Comparison of ENCODE assay signal across 15 mouse cellular contexts in the genomic region with DNA sequence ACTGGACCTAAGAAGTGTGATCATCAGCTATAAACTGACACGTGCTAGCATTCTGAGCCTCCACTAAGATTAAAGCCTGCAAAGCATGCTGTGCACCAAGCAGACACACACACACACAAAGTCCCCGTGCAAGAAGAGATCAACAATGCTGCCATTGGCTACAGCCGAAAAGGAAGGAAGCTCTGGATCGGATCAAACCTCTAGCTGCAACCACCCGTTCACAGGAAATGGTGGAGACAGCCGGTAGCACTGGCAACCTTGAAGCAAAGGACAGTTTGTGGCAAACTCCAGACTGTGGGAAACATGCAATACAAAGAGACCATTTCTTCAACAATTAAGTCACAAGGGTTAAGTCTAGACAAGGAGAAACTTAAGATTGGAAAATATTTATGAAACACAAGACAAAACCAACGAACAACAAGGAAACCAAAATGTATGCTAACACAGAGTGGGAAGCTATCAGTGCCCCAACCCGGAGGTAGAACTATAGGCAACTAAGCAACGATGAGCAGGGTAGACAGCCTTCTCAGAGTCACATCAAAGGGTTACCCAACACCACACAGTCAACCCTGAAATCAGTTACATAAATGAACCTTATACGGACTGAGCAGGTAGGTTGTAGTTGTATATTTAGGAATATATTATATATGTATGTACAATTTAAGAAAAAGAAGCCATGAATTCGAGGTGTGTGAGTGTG. TPM values are rescaled to one million over a fixed set of nuclear protein-coding genes. Genes with fewer than 3 reads are reported as not detected.
DNase-seq lines count a peak whose midpoint lies in the region; ATAC-seq and TF ChIP-seq lines count a peak whose summit lies in the region.
"Had no signal": no experiment of that assay in that cellular context is flagged by ENCODE, and none has a peak within 500 bp of the region (broad histone marks: within the 10 kb centered on the region; RNA-seq: fewer than 3 reads in every experiment).

No protein-coding gene starts in this region.

- 55% methylated on average over 11 of the region's 11 CpGs for WGBS in heart, embryonic 12.5 days
- 61% methylated on average over 11 of the region's 11 CpGs for WGBS in heart, embryonic 11.5 days (ENCODE audit: insufficient replicate concordance)
- WGBS in liver, embryonic 14.5 days (ENCODE audit: insufficient replicate concordance) = 21% methylated on average over 11 of the region's 11 CpGs
- 9% methylated on average over 11 of the region's 11 CpGs for WGBS in thymus, adult 2 months

- no peaks in the 10 kb centered on the region for H3K27me3 ChIP-seq in heart, embryonic 12.5 days (replicated peaks)
- no peaks in the 10 kb centered on the region for H3K27me3 ChIP-seq in heart, embryonic 11.5 days (ENCODE audit: control insufficient read depth, insufficient read depth, low read length)
- no peaks in the 10 kb centered on the region for H3K27me3 ChIP-seq in liver, embryonic 14.5 days (ENCODE audit: control insufficient read depth, insufficient read depth, low read length)
- H3K27me3 ChIP-seq in thymus, adult 2 months (ENCODE audit: control insufficient read depth, insufficient read depth, low read length) = no peaks in the 10 kb centered on the region
- H3K27me3 ChIP-seq: forebrain, embryonic 13.5 days; kidney, embryonic 15.5 days had no signal

- TF ChIP-seq CTCF in liver, embryonic 14.5 days (IDR thresholded peaks at IDR 0.05; ENCODE audit: low read depth) = no peak
- no peak for TF ChIP-seq CTCF in thymus, adult 2 months (IDR thresholded peaks at IDR 0.05; ENCODE audit: borderline replicate concordance, control insufficient read depth, extremely low read depth, insufficient read depth, low read length, poor library complexity)

- peak; percentile 51 to 67 for DNase-seq in CD8-positive naive resting alpha-beta T cell, adult 2 months (ENCODE audit: low read depth in 2 of 2, low spot score in 2 of 2)
- DNase-seq in liver, embryonic 14.5 days (ENCODE audit: low read depth in 3 of 3, low spot score in 3 of 3) = no peak
- peak; percentile 68 for DNase-seq in thymus, adult 2 months
- DNase-seq in urinary bladder, postnatal 25 days (ENCODE audit: low spot score) = no peak
- no peak for DNase-seq in adrenal gland, postnatal 14 days
- no peak for DNase-seq in left cerebral cortex, adult 18-20 months (ENCODE audit: low spot score in 2 of 2)
- DNase-seq: adrenal gland, postnatal 25 days; cerebellum, adult 18-20 months; gastrocnemius, postnatal 25 days; midbrain, embryonic 14.5 days had no signal

- TF ChIP-seq EP300 in liver, embryonic 14.5 days (IDR thresholded peaks at IDR 0.05; ENCODE audit: low read depth) = no peak

- TF ChIP-seq POLR2A in thymus, adult 2 months (IDR thresholded peaks at IDR 0.05; ENCODE audit: control insufficient read depth, extremely low read depth, insufficient read depth, low read length, poor library complexity) = no peak

- no peak overlapping the region for H3K9ac ChIP-seq in heart, embryonic 12.5 days
- no peak overlapping the region for H3K9ac ChIP-seq in heart, embryonic 11.5 days (ENCODE audit: low read depth, low read length)
- H3K9ac ChIP-seq in liver, embryonic 14.5 days (replicated peaks) = no peak overlapping the region
- H3K9ac ChIP-seq: forebrain, embryonic 13.5 days; kidney, embryonic 15.5 days had no signal

- H3K36me3 ChIP-seq in heart, embryonic 12.5 days = no peaks in the 10 kb centered on the region
- H3K36me3 ChIP-seq in heart, embryonic 11.5 days (ENCODE audit: control insufficient read depth, insufficient read depth, low read length) = no peaks in the 10 kb centered on the region
- H3K36me3 ChIP-seq in liver, embryonic 14.5 days (replicated peaks; ENCODE audit: control insufficient read depth, insufficient read depth, low read depth) = no peaks in the 10 kb centered on the region
- H3K36me3 ChIP-seq in thymus, adult 2 months (ENCODE audit: control insufficient read depth, insufficient read depth, low read length) = no peaks in the 10 kb centered on the region
- H3K36me3 ChIP-seq: embryonic facial prominence, embryonic 10.5 days; kidney, embryonic 15.5 days had no signal

- H3K9me3 ChIP-seq in heart, embryonic 12.5 days (replicated peaks) = no peaks in the 10 kb centered on the region
- no peaks in the 10 kb centered on the region for H3K9me3 ChIP-seq in heart, embryonic 11.5 days (replicated peaks; ENCODE audit: control insufficient read depth, low read length)
- H3K9me3 ChIP-seq in liver, embryonic 14.5 days (ENCODE audit: control insufficient read depth, low read length) = no peaks in the 10 kb centered on the region
- H3K9me3 ChIP-seq: embryonic facial prominence, embryonic 10.5 days; forebrain, embryonic 13.5 days; kidney, embryonic 15.5 days had no signal

- 0 out of 2 replicates have a peak, but pooled peaks have one; percentile 55 for ATAC-seq in heart, embryonic 12.5 days (ENCODE audit: insufficient number of reproducible peaks, low FRiP score)
- no peak for ATAC-seq in heart, embryonic 11.5 days (replicated peaks; ENCODE audit: insufficient number of reproducible peaks, low FRiP score, low TSS enrichment)
- peak; percentile 11; the same call in 1 of the 2 replicates for ATAC-seq in liver, embryonic 14.5 days (ENCODE audit: insufficient read depth)
- ATAC-seq: forebrain, embryonic 13.5 days had no signal

- no peak overlapping the region for H3K4me2 ChIP-seq in heart, embryonic 12.5 days
- no peak overlapping the region for H3K4me2 ChIP-seq in heart, embryonic 11.5 days
- H3K4me2 ChIP-seq in liver, embryonic 14.5 days (ENCODE audit: low read depth) = no peak overlapping the region
- H3K4me2 ChIP-seq: forebrain, embryonic 13.5 days; kidney, embryonic 15.5 days had no signal

- H3K4me1 ChIP-seq in heart, embryonic 12.5 days (replicated peaks) = no peaks in the 10 kb centered on the region; the same call in 1 of the 2 replicates
- no peaks in the 10 kb centered on the region for H3K4me1 ChIP-seq in heart, embryonic 11.5 days (ENCODE audit: control insufficient read depth, insufficient read depth, low read length)
- H3K4me1 ChIP-seq in liver, embryonic 14.5 days (replicated peaks; ENCODE audit: control insufficient read depth in 2 of 2, insufficient read depth in 2 of 2, low read length in 1 of 2) = peaks cover 0 to 8% of the 10 kb centered on the region in 2 experiments; a peak in 2 of 4 replicates
- H3K4me1 ChIP-seq in thymus, adult 2 months (replicated peaks; ENCODE audit: control insufficient read depth, insufficient read depth, low read length) = peaks cover 5% of the 10 kb centered on the region; the same call in 1 of the 2 replicates
- H3K4me1 ChIP-seq: forebrain, embryonic 13.5 days; kidney, embryonic 15.5 days had no signal

- H3K27ac ChIP-seq in heart, embryonic 12.5 days (ENCODE audit: poor library complexity, severe bottlenecking) = no peak overlapping the region
- H3K27ac ChIP-seq in heart, embryonic 11.5 days (ENCODE audit: low read depth, low read length) = no peak overlapping the region
- H3K27ac ChIP-seq in liver, embryonic 14.5 days = no peak overlapping the region
- peak overlapping the region; percentile 71 for H3K27ac ChIP-seq in thymus, adult 2 months (ENCODE audit: control insufficient read depth, insufficient read depth, low read length)
- H3K27ac ChIP-seq: embryonic facial prominence, embryonic 10.5 days; forebrain, embryonic 13.5 days; kidney, embryonic 15.5 days had no signal

- no peak overlapping the region for H3K4me3 ChIP-seq in heart, embryonic 12.5 days
- H3K4me3 ChIP-seq in heart, embryonic 11.5 days (ENCODE audit: low read depth, low read length) = no peak overlapping the region
- no peak overlapping the region for H3K4me3 ChIP-seq in liver, embryonic 14.5 days (ENCODE audit: insufficient read depth in 1 of 2, low read depth in 2 of 2, low read length in 2 of 2)
- H3K4me3 ChIP-seq in thymus, adult 2 months (ENCODE audit: control insufficient read depth, insufficient read depth, low read length) = no peak overlapping the region
- H3K4me3 ChIP-seq: embryonic facial prominence, embryonic 10.5 days; forebrain, embryonic 13.5 days; kidney, embryonic 15.5 days had no signal

RNA-seq across cellular contexts. Expression of a gene that starts 26.4 kb away (rescaled TPM):
- polyA plus RNA-seq in heart, embryonic 12.5 days (2016; fragmentation: Nextera tagmentation; extraction: Ambion mirVana) = 52.3 and 52.7 TPM in 2 replicates
- polyA plus RNA-seq in heart, embryonic 11.5 days (2014; fragmentation: Nextera tagmentation; extraction: Ambion mirVana) = 55.2 and 69.9 TPM in 2 replicates
- polyA plus RNA-seq in liver, embryonic 14.5 days (2012; rRNA removed) = 62.8 and 96.9 TPM in 2 replicates
- 27.6 and 29.1 TPM in 2 replicates for polyA plus RNA-seq in liver, embryonic 14.5 days (2014; fragmentation: Nextera tagmentation; extraction: Ambion mirVana)
- polyA plus RNA-seq in thymus, adult 2 months (2012; rRNA removed) = 33.7 and 55.8 TPM in 2 replicates
- total RNA-seq in adrenal gland, postnatal 14 days (2021) = 63.2 and 72.3 TPM in 2 replicates
- 10 to 100 TPM; 48.6 to 54.7 TPM for total RNA-seq in left cerebral cortex, adult 18-20 months (2021)

RNA-seq across cellular contexts. Expression of a gene that starts 51.8 kb away (rescaled TPM):
- polyA plus RNA-seq in heart, embryonic 12.5 days (2016; fragmentation: Nextera tagmentation; extraction: Ambion mirVana) = 55.3 and 57.5 TPM in 2 replicates
- polyA plus RNA-seq in heart, embryonic 11.5 days (2014; fragmentation: Nextera tagmentation; extraction: Ambion mirVana) = 41.0 and 46.7 TPM in 2 replicates
- 18.1 and 22.7 TPM in 2 replicates for polyA plus RNA-seq in liver, embryonic 14.5 days (2012; rRNA removed)
- polyA plus RNA-seq in liver, embryonic 14.5 days (2014; fragmentation: Nextera tagmentation; extraction: Ambion mirVana) = 41.4 and 42.9 TPM in 2 replicates
- polyA plus RNA-seq in thymus, adult 2 months (2012; rRNA removed) = 2.5 and 5.9 TPM in 2 replicates
- total RNA-seq in adrenal gland, postnatal 14 days (2021) = 53.6 and 55.9 TPM in 2 replicates
- 10 to 100 TPM; 86.1 to 87.2 TPM for total RNA-seq in left cerebral cortex, adult 18-20 months (2021)

Comparison
In these comparisons a context has a peak if more than half of its experiments do, and no peak if none do; other contexts are left out.
1. DNase-seq: peak in CD8-positive naive resting alpha-beta T cell, adult 2 months (2 of 2) and thymus, adult 2 months (single experiment); none in liver, embryonic 14.5 days (0 of 3), urinary bladder, postnatal 25 days (single experiment), adrenal gland, postnatal 14 days (single experiment) and left cerebral cortex, adult 18-20 months (0 of 2).